Mouse (Mus musculus) embryonic facial prominence, embryonic 11.5 days (tissue): Measurements from ENCODE around the gene Gm17334. TPM values are rescaled to one million over a fixed set of nuclear protein-coding genes. Genes with fewer than 3 reads are reported as not detected.

Source experiments
- ATAC-seq: fragments of 200-750 bp; cut with Nextera tagmentation; replicated peaks from 2 replicates; pipeline ENCODE4 v1.8.0; 2017; ENCODE audit warnings: low read depth; ENCODE audit not compliant: insufficient number of reproducible peaks, low FRiP score, low TSS enrichment
- DNase-seq: peaks from one replicate; pipeline ENCODE4 v3.0.0-alpha.2; 2015; ENCODE audit warnings: low spot score
- H3K27ac ChIP-seq: fragments of 300-500 bp; sonication (generic); replicated peaks from 2 replicates; pipeline ENCODE4 v1.5.1; 2014; ENCODE audit warnings: mild to moderate bottlenecking, low read depth, low read length, control low read depth
- H3K27me3 ChIP-seq: fragments of 300-500 bp; sonication (generic); 2 replicates; pipeline ENCODE4 v1.6.1; 2014; ENCODE audit warnings: mild to moderate bottlenecking, low read length, moderate library complexity, mixed read lengths; ENCODE audit not compliant: control insufficient read depth, insufficient read depth
- H3K36me3 ChIP-seq: fragments of 300-500 bp; sonication (generic); replicated peaks from 2 replicates; pipeline ENCODE4 v1.6.1; 2014; ENCODE audit warnings: low read depth, mild to moderate bottlenecking, low read length, moderate library complexity, mixed read lengths; ENCODE audit not compliant: control insufficient read depth, insufficient read depth
- H3K4me1 ChIP-seq: fragments of 300-500 bp; sonication (generic); 2 replicates; pipeline ENCODE4 v1.6.1; 2014; ENCODE audit warnings: low read length, mixed read lengths; ENCODE audit not compliant: control insufficient read depth, insufficient read depth
- H3K4me2 ChIP-seq: fragments of 300-500 bp; sonication (generic); 2 replicates; pipeline ENCODE4 v1.6.1; 2014; ENCODE audit warnings: low read depth, mild to moderate bottlenecking, control low read depth, low read length, moderate library complexity
- H3K4me3 ChIP-seq: fragments of 300-500 bp; sonication (generic); 2 replicates; pipeline ENCODE4 v1.5.1; 2014; ENCODE audit warnings: low read depth, low read length, control low read depth
- H3K9ac ChIP-seq: fragments of 300-500 bp; sonication (generic); replicated peaks from 2 replicates; pipeline ENCODE4 v1.6.1; 2014; ENCODE audit warnings: mild to moderate bottlenecking, control low read depth, low read length
- H3K9me3 ChIP-seq: fragments of 300-500 bp; sonication (generic); replicated peaks from 2 replicates; pipeline ENCODE4 v1.6.1; 2016; ENCODE audit warnings: mild to moderate bottlenecking, low read length, inconsistent platforms, mixed read lengths; ENCODE audit not compliant: control insufficient read depth
- WGBS: fragments of 180-500 bp; shearing (Covaris S2); extraction: QIAGEN DNeasy Blood & Tissue Kit; methylation state at CpG from one replicate; pipeline ENCODE4 v1.1.7; 2014; 5-methylcytosine and 5-hydroxymethylcytosine counted together
- polyA plus RNA-seq: library from polyadenylated mRNA; unstranded; fragments of >200 nt; fragmentation: Nextera tagmentation; extraction: Ambion mirVana; gene quantifications from 2 replicates; pipeline ENCODE4 v1.2.1, GENCODE M21; 2014

Gm17334 gene
- polyA plus RNA-seq, 1 experiment from 2014 or later: not detected

DNA sequence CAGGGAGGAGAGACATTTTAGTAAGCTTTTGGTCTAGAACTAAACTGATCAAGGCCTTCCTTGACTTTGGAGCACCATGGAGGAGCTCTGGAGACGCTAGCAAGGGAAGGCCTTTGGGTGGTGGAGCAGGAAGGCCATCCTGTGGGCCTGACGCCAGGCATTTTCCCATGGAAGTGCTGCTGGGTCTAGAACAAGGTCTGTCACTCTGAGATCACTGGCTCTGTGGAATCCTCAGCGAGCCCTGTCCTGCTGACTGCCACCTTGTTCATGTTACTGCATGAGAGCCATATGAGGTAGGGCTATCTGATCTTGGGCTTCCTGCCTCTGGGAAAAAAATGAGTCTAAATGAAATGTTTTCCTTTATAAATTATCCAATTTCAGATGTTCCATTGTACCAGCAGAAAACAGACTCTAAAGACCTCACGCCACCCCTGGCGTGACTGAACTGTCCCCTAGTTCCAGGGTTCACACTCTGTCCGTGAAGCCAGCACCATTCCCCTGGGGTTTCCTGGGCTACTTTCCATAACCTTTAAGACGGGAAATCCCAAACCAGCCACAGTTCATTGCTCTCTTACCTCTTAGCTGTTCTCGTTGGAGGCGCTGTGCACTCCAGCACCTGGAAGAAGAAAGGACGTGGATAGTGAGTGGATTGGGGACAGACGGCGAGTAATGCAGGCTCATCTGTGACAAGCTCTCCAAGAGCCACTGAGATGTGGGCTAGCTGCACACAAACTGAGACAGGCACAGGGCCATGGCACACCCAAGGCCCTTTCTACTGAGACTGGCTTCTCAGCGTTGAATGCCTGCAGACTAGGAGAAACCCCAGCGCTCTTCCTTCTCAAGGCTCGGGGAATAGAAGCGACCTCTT, 40.2 kb upstream of the Gm17334 start:
- Histone ChIP-seq H3K27me3 (no peaks in the 10 kb centered on the region), H3K4me1 (no peaks in the 10 kb centered on the region), H3K4me3 (no peak overlapping the region), H3K4me2 (no peak overlapping the region), H3K9me3 (no peaks in the 10 kb centered on the region), H3K36me3 (no peaks in the 10 kb centered on the region), H3K27ac (no peak overlapping the region), H3K9ac (no peak overlapping the region)
- no peak for DNase-seq
- no peak for ATAC-seq
- 84% methylated on average over 16 of the region's 16 CpGs for WGBS

DNA sequence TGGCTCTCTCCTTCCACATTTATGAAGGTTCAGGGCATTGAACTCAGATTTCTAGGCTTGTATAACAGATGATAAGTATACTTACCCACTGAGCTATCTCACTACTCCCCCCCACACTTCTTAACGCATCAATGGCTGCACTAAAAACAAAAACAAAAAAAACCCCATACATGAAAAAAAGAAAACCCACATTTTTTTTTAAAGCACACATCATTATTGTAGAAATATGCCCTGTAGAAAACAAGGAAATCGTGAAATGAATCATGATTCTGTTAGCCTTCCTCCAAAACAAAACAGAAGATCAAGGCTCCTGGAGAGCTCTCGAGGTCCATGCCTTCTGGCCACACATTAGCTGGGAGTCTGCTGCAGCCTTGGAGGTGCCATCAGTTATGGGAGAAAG, 38.3 kb upstream of the Gm17334 start:
- ATAC-seq (no peak), DNase-seq (no peak)
- no peak overlapping the region for H3K9ac ChIP-seq
- no peak overlapping the region for H3K4me2 ChIP-seq
- no peak overlapping the region for H3K4me3 ChIP-seq
- no peaks in the 10 kb centered on the region for H3K9me3 ChIP-seq
- WGBS: 81% methylated on average over 3 of the region's 3 CpGs
- no peaks in the 10 kb centered on the region for H3K27me3 ChIP-seq
- no peak overlapping the region for H3K27ac ChIP-seq
- H3K36me3 ChIP-seq: no peaks in the 10 kb centered on the region
- H3K4me1 ChIP-seq: no peaks in the 10 kb centered on the region

DNA sequence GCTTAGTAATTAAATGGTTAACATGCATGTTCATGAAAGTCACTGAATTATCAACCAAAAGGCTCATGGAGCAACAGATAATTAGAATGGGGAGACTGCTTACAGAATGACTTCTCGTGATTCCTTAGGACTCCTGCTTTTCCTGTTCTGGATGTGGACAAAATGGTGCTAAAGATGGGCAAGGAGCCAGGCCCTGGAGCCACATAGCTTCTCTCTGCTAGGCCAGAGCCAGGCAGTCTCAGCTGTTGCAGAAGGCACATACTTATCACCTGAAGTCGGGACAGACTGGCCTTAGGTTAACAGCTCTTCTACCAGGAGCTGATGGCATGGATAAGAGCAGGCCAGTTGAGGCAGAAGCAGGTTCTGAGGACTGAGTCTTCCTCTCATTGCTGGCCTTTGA, 37.8 kb upstream of the Gm17334 start:
- Histone ChIP-seq H3K27me3 (no peaks in the 10 kb centered on the region), H3K9ac (no peak overlapping the region), H3K27ac (no peak overlapping the region), H3K4me1 (no peaks in the 10 kb centered on the region), H3K36me3 (no peaks in the 10 kb centered on the region), H3K4me3 (no peak overlapping the region), H3K9me3 (no peaks in the 10 kb centered on the region), H3K4me2 (no peak overlapping the region)
- ATAC-seq (no peak), DNase-seq (no peak)
- 78% methylated on average over 2 of the region's 2 CpGs for WGBS

DNA sequence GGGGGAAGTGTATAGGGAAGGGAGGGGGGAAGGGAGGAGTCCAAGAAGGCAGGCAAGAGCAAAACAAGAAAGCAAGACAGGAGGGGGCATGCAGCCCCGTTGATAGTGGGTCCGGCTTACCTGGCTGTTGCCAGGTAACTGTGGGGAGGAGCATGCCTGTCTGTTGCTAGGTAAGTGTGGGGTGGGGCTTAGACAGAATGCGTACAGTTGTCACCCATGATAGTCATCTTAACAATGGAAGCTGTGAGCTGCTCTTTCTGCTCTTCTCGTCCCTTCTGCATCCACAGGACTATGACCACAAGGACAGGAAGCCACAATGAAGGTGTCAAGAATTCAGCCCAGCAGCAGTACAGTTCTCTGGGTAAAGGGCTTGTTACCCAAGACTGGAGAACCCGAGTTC, 37.2 kb upstream of the Gm17334 start:
- ATAC-seq: no peak
- Histone ChIP-seq H3K9me3 (no peaks in the 10 kb centered on the region), H3K27ac (no peak overlapping the region), H3K27me3 (no peaks in the 10 kb centered on the region), H3K4me1 (no peaks in the 10 kb centered on the region), H3K4me2 (no peak overlapping the region), H3K4me3 (no peak overlapping the region), H3K36me3 (no peaks in the 10 kb centered on the region), H3K9ac (no peak overlapping the region)
- DNase-seq: no peak
- 54% methylated on average over 5 of the region's 5 CpGs for WGBS

DNA sequence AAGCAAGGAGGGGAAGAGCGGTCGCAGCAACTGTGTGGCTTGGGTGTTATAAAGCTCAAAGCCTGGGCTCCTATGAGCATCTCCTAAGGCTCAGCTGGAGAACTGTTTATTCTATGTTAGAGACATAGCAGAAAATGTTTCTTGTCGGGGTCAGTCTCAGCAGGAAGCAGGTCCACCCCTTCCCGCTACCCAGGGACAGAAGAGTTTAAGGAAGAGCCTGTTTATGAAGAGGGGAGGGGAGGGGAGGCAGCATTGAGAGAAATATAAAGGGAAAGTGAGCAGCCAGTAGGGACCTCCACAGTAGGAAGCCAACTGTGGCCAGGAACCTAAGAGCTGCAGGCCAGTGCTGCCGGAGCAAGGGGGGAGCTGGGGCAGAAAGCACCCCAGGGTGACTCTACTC, 36.4 kb upstream of the Gm17334 start:
- no peaks in the 10 kb centered on the region for H3K27me3 ChIP-seq
- 38% methylated on average over 5 of the region's 5 CpGs for WGBS

DNA sequence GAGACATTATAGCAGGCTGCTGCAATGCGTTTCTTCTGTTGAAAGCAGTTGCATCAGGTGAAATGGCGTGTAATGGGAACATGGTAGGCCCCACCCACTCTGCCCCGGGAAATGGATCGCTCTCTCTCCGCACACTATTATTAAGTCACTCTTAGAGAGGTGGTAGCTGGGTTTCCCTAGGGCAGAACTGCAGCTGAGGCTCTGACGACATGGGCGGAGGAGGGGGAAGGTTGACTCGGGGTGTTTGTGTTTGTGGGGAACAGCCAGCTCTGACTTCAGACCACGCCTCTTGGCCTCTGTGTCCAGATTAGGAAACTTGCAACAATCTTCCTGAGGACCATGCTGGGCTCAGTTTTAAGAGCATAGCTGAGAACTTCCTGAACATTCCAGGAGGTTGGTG, 32.8 kb upstream of the Gm17334 start:
- no peak overlapping the region for H3K9ac ChIP-seq
- no peak overlapping the region for H3K27ac ChIP-seq
- no peaks in the 10 kb centered on the region for H3K27me3 ChIP-seq
- 66% methylated on average over 9 of the region's 9 CpGs for WGBS
- ATAC-seq: no peak
- H3K4me2 ChIP-seq: no peak overlapping the region
- DNase-seq: no peak
- H3K9me3 ChIP-seq: no peaks in the 10 kb centered on the region
- H3K4me3 ChIP-seq: no peak overlapping the region
- H3K4me1 ChIP-seq: no peaks in the 10 kb centered on the region
- H3K36me3 ChIP-seq: no peaks in the 10 kb centered on the region

More for the DNA sequence above, 36.4 kb upstream of the Gm17334 start:
- H3K4me1 ChIP-seq: no peaks in the 10 kb centered on the region
- H3K27ac ChIP-seq: no peak overlapping the region
- no peak overlapping the region for H3K4me2 ChIP-seq
- no peaks in the 10 kb centered on the region for H3K36me3 ChIP-seq
- DNase-seq: no peak
- no peak overlapping the region for H3K9ac ChIP-seq
- no peak overlapping the region for H3K4me3 ChIP-seq
- H3K9me3 ChIP-seq: no peaks in the 10 kb centered on the region
- no peak for ATAC-seq

DNA sequence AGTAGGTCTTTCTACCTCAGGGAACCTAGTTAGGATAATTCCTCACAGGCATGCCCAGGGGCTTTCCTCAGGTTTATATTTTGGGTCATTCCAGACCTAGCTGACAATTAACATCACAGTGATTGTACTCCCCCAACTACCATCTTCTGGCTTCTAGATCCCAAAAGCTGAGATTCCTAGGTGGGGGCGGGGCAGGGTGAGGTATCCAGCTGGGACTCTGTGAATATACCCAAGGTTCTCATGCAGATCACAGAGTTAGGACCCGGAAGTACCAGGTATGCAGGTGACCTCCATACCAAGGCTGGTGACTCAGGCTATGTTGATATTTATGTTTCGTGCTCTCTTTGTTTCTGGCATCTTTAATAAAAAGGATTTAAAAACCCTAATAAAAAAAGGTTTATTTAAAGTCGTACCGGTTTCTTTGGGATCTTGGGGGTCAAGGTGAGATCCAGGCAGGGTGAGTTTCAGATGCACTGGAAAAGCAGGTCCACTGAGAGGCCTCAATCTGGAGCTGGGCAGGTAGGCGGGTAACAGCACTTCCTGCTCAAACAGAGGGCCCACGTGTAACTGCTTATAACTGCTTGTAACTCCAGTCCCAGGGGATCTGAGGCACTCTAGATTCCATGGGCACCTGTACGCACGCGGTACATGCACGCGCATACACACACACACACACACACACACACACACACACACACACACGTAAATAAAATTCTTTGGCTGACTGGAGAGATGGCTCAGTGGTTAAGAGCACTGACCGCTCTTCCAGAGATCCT, 31.8 kb upstream of the Gm17334 start:
- ATAC-seq (no peak), DNase-seq (no peak)
- Histone ChIP-seq H3K27ac (no peak overlapping the region), H3K9me3 (no peaks in the 10 kb centered on the region), H3K36me3 (no peaks in the 10 kb centered on the region), H3K4me1 (no peaks in the 10 kb centered on the region), H3K9ac (no peak overlapping the region), H3K4me3 (no peak overlapping the region), H3K27me3 (no peaks in the 10 kb centered on the region), H3K4me2 (no peak overlapping the region)
- WGBS: 83% methylated on average over 14 of the region's 14 CpGs

DNA sequence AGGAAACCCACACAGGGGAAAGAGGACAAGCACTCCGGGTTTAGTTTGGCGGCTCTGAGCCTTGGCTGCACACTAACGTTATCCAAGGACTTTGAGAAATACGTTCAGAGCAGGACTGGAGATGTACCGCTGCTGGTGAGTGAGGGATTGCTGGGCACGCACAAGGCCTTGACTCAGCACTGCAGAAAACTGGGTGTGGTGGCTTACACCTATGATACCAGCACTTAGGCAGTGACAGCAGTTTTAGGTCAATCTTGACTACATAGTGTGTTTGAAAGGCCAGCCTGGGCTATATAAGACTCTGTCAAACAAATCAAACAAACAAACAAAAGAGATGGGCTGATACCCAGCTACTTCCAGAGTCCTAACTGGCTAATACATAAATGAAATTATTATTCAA, 30.5 kb upstream of the Gm17334 start:
- no peaks in the 10 kb centered on the region for H3K36me3 ChIP-seq
- no peak overlapping the region for H3K4me3 ChIP-seq
- H3K4me1 ChIP-seq: no peaks in the 10 kb centered on the region
- no peak for DNase-seq
- no peaks in the 10 kb centered on the region for H3K9me3 ChIP-seq
- no peak for ATAC-seq
- WGBS: 89% methylated on average over 6 of the region's 6 CpGs
- H3K27ac ChIP-seq: no peak overlapping the region
- H3K27me3 ChIP-seq: no peaks in the 10 kb centered on the region
- no peak overlapping the region for H3K4me2 ChIP-seq
- H3K9ac ChIP-seq: no peak overlapping the region
